Mouse (Mus musculus) liver, adult 2 months (tissue): ENCODE measurements around the gene Sumo2.
A peak's percentile ranks its signal among the peaks of the same experiment; 100 is the strongest.

Experiments
- CTCF ChIP-seq: fragments of 200-500 bp; IDR thresholded peaks from 2 replicates; pipeline ENCODE4 v1.5.1; 2011; ENCODE audit warnings: low read depth, low read length, control low read depth
- POLR2A ChIP-seq: fragments of 200-500 bp; IDR thresholded peaks from 2 replicates; pipeline ENCODE4 v1.6.1; 2011; ENCODE audit warnings: low read length, control low read depth; ENCODE audit not compliant: insufficient read depth; ENCODE audit errors: extremely low read depth

- TF ChIP-seq CTCF, result peak; percentile 58; the same call in 1 of the 2 replicates
- 0 out of 2 replicates have a peak, but pooled peaks have one; percentile 34 for TF ChIP-seq POLR2A
Measured at GRCm38 (mm10) chr11:115491356-115492083, 44.6 kb downstream of the Sumo2 start, which contains the start of gene Nt5c.
